Mouse (Mus musculus) spleen, postnatal 4 days (tissue): Measurements from ENCODE around the gene Olfr622.

Experiments
- DNase-seq, 2 experiments: peaks; one replicate each; pipeline ENCODE4 v3.0.0; 2022; ENCODE audit warnings: low spot score in 2 of 2

Gene Olfr622

DNA sequence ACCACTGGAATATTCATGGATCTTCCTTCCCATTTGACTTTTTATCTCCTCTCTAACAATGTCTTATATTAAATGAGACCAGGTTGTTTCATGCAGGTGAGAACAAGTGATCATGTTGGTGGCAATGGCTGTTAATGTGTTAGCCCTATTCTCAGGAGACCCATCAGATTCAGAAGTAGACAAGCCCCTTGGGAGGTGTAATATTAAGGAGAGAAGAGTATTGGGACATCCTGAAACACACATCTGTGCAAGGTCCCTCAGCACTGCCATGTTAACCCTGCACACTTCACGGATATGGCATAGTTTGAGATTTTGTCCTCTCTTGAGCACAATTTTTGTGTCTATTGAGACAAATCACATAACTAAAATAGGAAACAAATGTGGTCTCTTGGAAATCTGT, at the start of gene Olfr622:
Olfr622 (minus strand) TSS at position 101 of the 400 bp plus-strand sequence.
- DNase-seq = no peak

DNA sequence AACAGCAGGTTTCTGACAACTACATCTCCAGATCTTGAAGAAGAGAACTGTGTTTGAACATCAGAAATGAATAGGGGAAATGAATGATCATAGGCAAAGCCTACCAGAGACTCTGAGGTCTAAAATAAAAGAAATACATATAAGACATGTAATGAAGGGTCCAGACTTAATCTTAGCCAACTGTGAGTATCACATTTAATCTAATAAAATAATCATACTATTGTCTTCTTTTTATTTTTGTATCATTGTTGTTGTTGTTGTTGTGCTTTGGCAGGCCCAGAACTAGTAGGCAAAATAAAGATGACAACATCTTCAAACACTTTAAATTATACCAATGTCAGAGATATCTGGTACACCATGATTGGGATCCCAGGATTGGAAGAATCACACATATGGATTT, 39.9 kb upstream of the Olfr622 start, which contains the start of gene Olfr625-ps1:
Olfr625-ps1 (plus strand) TSS at position 301 of the 400 bp plus-strand sequence.
- no peak for DNase-seq

DNA sequence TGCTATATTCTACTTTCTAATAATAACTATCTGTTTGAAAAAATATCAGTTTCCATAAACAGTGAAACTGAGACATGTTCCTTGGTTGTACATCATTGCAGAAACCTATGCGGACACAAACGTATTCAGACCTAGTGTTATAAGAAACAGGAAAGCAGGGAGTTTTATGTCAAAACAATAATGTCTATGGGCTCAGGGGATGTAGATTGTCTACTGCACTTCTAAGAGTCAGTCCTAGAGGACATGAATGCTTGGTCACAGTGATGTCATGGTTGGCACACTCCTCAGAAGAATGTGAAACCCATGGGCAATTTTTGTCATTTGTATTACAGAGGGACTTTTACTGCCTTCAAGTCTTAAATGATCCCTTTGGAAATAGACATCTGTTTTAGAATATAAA, 28.6 kb upstream of the Olfr622 start, which contains the start of gene Olfr624:
Olfr624 (minus strand) TSS at position 101 of the 400 bp plus-strand sequence.
- no peak for DNase-seq

GRCm38 (mm10) chr7:103663598-103663997, 21.1 kb upstream of the Olfr622 start, which contains the start of gene Olfr623:
TSS of gene Olfr623 (minus strand) at chr7:103663698.
- no peak for DNase-seq

- no peak for DNase-seq
Observed at GRCm38 (mm10) chr7:103644070-103644469, 1.6 kb upstream of the Olfr622 start.

GRCm38 (mm10) chr7:103636795-103637194, 5.7 kb downstream of the Olfr622 start:
- no peak for DNase-seq

DNA sequence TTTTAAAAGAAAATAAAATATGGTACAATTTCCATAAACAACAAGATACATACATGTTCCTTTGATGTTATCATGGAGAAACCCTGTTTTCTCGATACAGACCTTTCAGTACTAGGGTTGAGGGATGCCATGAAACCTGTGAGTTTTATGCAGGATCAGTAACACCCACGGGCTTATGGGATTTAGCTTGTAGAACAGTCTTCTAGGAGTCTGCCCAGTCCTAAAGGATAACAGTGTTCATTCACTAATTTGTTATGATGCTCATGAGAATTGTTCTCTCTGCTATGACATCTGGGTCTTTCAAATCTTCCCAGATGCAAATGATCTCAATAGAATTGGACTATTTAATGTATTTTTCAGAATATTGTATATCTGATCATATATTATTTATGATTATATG, 30.1 kb downstream of the Olfr622 start, which contains the start of gene Olfr620:
Olfr620 (minus strand) TSS at position 101 of the 400 bp plus-strand sequence.
- no peak for DNase-seq

DNA sequence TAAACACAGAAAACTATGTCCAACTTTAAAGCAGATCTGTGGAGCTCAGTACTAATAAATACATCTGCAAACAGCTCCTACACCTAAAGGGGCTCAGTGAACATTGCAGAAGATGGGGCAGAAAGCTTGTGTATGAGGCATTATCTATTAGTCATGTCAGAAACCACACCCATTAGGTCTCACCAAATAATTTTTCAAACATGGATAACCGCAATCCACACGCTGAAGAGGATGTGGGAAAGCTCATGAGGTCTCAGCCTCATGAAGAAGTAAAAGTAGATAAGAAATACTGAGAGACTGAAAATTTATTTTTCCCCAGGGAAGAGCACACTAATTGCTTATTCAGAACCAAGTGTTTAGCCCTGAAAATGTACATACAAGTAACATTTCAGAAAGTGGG, 35.1 kb downstream of the Olfr622 start:
- no peak for DNase-seq

DNA sequence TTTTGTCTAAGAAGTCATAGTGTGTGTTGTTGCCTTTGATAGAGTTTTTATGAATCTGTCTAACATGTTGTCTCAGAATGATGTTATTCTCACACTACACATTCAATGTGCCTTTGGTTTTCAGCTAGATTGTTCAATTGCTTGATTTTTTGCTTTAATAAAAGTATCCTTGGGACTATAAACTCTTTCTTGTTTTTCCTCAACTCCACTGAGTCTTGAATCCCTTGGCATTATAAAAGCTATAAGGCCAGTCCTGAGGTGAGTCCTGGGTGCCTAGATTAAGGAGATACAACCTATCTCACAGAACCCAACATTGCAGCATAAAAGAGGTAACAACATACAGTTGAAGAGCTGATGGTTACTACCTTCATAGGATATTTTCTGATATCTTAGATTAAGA, 42.2 kb downstream of the Olfr622 start, which contains the start of gene Olfr619:
Olfr619 (plus strand) TSS at position 301 of the 400 bp plus-strand sequence.
- DNase-seq = no peak

DNA sequence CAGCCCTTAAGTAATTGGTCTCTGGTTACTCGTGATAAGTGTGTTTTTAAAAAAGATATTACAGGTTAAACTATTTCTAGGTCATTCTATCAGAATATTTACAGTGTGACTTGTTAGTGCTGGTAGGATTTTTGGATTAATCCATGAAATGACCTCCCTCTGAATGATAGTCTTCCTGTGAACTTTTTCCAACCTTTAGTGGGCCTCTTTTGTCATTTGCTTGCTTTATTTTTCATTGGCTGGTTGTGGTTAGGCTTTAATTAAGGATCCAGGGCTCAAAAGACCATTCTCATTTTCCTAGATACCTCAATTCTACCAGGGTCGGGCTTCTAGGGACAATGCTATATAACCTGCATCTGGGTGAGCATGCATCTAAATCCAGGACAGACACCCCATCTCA, 52.7 kb downstream of the Olfr622 start, which contains the start of gene Olfr618:
Olfr618 (plus strand) TSS at position 301 of the 400 bp plus-strand sequence.
- DNase-seq = no peak
